Mouse (Mus musculus): ENCODE results near the gene Cabin1.

GRCm38 (mm10) chr10:75725449-75725848, 38.7 kb downstream of the Cabin1 start:
- TF ChIP-seq GATA1 (IDR thresholded peaks at IDR 0.05; ENCODE audit: low read length) (no peak), TAL1 (IDR thresholded peaks at IDR 0.05; ENCODE audit: low read length) (no peak)

All from erythroblast, embryonic 14.5 days (primary cell).